Comparison of ENCODE assay signal across 19 mouse cellular contexts in the genomic region with DNA sequence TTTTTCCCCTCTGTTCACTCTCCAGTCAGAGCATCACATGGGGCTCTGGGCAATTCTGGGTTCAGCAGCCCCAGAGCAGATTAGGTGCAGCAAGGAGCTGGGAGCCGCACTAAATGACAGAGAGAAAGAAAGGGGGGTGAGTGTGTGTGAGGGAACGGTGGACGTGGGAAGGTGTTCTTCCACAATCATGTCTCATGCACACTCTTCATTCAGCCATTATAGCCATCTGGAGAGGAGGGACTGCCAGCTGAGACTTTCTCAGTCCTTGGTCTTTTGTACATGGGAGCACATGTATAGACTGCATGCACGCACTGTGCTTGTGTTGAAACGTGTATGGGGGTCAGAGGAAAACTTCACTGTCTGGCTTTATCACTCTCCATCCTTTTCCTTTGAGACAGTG.
DNase-seq lines count a peak whose midpoint lies in the region; ATAC-seq lines count a peak whose summit lies in the region.
"Had no signal": no experiment of that assay in that cellular context is flagged by ENCODE, and none has a peak within 500 bp of the region (broad histone marks: within the 10 kb centered on the region; RNA-seq: fewer than 3 reads in every experiment).

No protein-coding gene starts in this region.

- no peak for DNase-seq in frontal cortex, postnatal 36 days (ENCODE audit: low spot score in 2 of 2)
- peak; percentile 47 for DNase-seq in brain, adult 2 months (ENCODE audit: low read depth, low spot score)
- peak; percentile 27 for DNase-seq in telencephalon, adult 2 months (ENCODE audit: low read depth, low spot score)
- no peak for DNase-seq in urinary bladder, postnatal 4 days (ENCODE audit: low spot score in 2 of 2)
- no peak for DNase-seq in kidney, postnatal 25 days
- DNase-seq: adrenal gland, adult 2 months; adrenal gland, adult 8-10 months; adrenal gland, postnatal 10 days; adrenal gland, postnatal 14 days; adrenal gland, postnatal 25 days; adrenal gland, postnatal 36 days; B cell, adult 2 months; cerebellum, adult 11 months; cerebellum, adult 11-12 months; cerebellum, adult 18-20 months; cerebellum, adult 2 months had no signal

- ATAC-seq in frontal cortex, adult (ENCODE audit: low TSS enrichment), result peak; percentile 78
- ATAC-seq: activated CD4-positive, CD25-positive, alpha-beta regulatory T cell, adult 4 months; CD4-positive, CD25-positive, alpha-beta regulatory T cell, adult 4 months had no signal

Comparison
In these comparisons a context has a peak if more than half of its experiments do, and no peak if none do; other contexts are left out.
1. DNase-seq: peak in brain, adult 2 months (single experiment) and telencephalon, adult 2 months (single experiment); none in frontal cortex, postnatal 36 days (0 of 2), urinary bladder, postnatal 4 days (0 of 2) and kidney, postnatal 25 days (0 of 2).